Mouse (Mus musculus) cerebellum, adult 18-20 months (tissue): ENCODE data around the gene Ptprk.
A peak's percentile ranks its signal among the peaks of the same experiment; 100 is the strongest.

ENCODE experiments used
- DNase-seq, 2 experiments: peaks; one replicate each; pipeline ENCODE4 v3.0.0; 2021

Gene Ptprk

DNA sequence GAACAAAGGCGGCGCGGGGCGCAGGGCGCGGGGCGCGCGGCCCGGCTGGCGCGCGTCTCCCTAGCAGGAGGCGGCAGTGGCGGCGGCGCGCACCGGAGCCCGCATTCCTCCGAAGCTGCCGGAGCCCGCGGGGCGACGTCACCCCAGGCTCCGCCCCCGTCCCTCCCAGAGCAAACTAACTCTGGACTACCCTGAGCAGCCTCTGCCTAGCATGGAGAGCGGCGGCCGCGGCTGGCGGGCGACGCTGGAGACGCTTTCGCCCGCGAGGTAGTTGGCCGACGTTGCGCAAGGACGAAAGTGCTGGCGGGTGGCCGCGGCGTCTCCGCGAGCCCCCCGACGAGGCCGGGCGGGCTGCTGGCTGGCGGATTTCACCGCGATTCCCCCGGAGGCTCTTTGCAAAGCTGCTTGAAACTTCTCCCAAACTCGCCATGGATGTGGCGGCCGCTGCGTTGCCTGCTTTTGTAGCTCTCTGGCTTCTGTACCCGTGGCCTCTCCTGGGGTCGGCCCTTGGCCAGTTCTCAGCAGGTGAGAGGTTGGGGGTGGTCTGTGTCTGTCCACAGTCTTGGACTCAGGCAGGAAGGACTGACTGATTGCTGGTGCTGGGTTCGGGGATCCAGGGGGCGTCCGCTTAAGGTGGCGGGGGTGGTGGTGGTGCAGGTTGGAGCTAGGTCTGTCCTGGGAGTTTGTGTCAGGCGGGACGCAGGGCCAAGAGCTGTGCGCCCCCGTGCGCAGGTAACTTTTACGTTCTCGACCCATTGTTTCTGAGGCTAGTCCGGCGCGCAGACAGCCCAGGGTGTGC, at the start of gene Ptprk:
Gene Ptprk, plus strand, starts transcription at position 168 of the 799 bp plus-strand sequence.
- peak; percentile 45 to 64 for DNase-seq

DNA sequence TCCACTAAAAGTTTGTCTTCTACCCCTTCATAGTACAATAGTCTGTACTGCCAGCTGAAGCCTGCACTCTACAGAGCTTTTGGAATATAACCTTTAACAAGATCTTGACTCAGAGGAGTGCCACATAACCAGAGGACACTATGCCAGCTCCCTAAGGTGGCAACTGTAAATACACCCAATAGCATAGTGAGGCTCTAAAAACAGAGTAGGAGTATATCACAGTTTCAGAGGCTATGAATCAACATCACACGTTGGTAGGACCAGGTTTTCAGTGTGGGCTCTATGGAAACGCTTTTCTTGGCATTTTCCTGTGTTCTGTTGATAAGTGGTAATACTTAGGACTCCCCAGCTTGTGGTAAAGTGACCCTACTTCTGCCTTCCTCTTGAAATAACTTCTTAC, 46.8 kb upstream of the Ptprk start:
- DNase-seq, result no peak

DNA sequence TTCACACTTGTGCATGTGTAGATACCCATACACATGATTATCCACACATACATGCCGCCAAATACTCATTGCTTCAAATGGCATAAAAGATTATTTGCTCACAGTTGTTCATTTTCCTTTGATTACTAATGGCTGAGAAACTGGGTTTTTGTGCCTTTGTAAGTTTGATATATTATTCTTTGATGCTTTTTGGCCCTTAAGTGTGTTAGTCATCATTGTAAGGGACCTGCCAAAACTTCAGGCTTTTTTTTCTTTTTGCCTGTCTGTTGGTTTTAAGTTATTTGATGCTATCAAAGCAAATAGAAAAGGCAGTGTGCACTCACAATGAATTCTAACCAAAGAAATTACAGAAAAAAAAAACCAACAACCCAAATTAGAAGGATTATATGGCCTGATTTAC, 38.2 kb upstream of the Ptprk start:
- no peak for DNase-seq

DNA sequence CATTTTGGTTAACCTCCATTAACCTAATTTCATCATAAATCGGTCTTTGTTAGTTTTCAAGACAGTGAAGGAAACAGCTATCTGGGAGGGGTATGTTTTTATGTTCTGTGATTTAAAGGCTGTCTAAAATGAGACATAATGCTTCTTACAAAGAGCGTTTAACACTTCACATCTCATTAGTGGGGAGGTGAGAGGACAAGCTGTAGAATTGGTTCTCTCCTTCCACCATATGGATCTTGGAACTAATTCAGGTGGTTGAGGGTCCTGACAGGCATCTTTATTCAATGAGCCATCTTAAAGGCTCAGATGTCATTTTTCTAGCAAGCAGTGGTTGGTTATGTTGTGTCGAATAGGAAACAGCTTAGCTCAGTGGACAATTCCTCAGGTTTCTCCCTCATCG, 19.9 kb upstream of the Ptprk start:
- DNase-seq, result no peak

DNA sequence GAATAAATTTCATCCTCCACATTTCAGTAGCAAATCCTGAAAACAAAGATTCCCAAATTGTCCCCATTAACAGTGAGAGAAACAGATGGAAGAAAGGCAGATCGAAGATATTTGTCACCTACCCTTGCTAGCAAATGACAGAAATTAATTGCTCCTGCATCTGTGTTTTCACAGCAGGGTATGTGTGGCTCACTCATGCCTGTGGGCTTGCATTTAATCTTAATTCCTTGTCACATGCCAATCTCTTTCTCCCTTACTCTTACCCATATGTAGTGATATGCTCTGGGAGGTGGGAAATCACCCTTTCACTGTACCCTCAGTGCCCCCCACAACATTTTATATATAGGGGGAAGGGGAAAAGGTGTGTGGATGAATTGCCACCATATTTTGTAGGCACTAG, 15.4 kb upstream of the Ptprk start:
- no peak for DNase-seq

DNA sequence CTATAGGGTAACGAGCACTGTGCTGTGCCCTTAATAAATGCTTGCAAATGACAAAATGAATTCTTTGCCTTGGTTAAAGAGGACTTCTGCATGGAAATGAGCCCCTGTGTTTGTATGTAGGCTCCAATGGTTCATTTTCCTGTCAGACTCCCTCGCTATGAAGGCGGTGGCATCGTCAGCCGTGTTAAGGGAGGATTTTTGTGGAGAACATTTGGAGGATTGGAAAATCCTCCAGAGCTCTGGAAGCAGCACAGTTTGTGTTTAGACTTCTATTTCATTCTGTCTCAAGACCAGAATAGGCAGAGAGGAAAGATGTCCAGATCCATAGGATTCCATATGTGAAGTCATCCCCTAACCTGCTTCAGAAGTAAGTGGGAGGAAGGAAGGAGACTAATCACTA, 6.6 kb upstream of the Ptprk start:
- no peak for DNase-seq

DNA sequence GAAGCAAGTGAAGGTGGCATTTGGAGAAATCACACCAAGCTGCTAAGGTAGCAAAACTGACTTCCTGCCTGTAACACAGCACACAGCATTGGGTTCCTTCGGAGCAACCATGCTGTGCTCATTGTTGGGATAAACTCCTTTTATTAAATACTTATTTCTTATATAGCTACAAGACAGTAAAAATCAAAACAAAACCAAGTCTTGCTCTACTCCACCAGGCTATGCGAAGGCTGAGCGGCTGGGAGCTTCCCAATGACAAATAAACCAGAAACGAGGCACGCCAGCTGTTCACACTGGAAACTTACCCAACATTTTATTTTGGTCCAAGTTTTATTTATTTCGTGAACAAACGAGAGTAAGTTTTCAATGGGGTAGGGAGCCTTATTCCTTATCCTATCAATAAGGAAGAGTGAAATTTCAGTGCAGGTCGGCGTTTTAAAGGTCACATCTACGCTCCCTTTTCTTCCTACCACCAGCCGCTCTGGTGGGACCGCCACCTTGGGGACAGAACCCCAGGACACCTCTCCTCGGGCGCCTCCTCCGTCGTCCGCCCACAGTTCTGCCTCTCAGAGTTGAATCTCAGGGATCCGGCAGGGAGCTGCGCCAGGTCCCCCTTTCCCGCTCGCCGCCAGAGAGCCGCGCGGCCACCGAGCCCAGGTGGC, 498 bp upstream of the Ptprk start:
- DNase-seq, result no peak

DNA sequence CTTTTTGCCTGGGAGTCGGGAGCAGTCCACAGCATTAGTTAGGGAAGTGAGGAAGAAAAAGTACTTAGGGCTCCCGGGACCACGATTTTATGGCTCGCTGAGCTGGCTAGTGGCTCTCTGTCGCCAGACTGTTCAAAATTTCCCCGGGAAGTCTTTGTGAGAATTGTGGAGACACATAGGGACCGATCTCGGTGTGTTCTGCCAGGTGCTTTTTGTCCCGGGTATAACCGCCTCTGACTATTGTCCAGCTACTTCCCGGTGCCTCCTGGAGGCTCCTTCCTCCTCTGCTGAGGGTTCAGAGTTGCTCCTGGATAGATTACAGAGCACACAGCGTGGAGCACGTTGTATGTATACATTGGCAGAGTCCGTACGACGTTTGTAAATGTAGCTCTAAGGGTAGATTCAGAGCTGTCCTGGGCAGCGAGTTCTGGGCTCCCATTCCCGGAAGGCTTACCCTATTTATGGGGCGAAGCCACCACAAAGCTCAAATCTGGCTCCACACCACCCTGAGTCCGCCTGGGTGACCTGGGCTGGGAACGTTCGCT, 943 bp downstream of the Ptprk start:
- peak in 1 of 2 experiments; percentile 8 for DNase-seq

DNA sequence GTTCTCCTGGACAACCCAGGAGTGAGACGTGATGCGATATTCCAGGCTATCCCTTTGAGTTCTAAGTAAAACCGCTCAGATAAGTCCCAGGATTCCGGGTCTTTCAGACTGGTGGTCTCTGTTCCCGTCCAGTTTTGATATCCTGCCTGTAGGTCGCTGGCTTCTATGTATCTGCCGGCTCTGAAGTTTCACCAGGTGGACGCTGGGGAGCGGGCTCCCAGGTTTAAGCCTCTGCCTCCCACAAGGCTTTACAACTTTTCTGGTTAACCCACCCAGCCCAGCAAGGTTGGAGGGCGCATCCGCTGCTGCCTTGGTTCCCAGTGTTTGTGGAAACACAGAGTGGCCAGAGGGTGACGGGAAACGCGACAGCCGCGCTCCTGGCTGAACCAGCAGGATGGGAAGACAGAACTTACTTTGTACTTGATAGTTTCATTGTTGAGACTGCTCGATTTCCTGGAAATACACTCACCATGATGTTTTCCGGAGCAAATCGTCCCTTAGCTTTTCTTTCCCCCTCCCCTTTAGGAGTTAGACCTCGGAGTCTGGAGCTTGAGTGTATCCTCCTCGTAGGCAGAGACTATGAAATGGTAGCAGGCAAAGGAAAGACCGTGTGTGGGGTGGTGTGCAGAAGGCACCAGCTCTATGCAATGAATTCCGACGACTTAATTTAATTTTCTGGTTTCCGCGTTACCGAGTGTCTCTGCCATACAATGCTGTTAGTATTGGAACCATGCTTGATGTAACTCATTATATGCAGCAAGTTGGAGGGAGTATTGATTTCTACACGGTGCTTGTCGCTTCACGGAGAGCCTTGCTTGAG, 1.6 kb downstream of the Ptprk start:
- peak; percentile 2 to 10 for DNase-seq

DNA sequence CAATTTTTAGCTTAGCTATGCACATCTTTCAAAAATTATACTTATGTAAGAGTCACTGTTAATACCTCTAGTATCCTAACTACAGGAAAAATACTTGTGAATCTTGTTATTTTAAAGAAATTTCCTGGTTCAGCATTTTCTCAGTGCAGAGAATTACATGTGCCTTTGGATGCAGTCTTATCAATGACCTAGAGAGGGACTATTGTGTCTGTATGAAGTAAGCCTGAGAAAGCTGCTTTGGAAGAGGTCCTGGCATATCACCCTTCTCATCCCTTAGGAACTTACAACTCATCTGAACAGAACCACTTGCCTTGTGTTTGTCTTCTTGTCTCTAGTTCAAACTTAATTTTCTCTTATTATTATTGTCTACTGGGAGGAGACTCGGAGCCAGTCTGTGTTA, 3.6 kb downstream of the Ptprk start:
- no peak for DNase-seq

DNA sequence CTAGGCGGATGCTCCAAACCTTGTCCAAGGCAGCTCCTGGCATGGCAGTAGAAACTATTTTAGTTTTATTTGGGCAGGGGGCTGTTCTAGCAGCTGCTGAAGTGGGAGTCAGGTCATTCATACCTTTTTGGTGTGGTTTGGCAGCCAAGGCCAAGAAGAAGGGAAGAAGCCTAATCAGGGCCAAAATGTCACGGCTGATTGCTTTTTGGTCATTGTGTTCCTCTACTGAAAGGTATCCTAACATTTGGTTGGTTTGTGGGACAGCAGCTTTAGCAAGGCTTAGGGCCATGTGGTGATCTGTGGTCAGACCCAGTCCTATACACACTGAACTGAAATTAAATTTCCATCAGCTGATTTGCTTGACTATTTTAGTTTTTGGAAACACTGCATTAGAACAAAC, 6.6 kb downstream of the Ptprk start:
- DNase-seq, result no peak

DNA sequence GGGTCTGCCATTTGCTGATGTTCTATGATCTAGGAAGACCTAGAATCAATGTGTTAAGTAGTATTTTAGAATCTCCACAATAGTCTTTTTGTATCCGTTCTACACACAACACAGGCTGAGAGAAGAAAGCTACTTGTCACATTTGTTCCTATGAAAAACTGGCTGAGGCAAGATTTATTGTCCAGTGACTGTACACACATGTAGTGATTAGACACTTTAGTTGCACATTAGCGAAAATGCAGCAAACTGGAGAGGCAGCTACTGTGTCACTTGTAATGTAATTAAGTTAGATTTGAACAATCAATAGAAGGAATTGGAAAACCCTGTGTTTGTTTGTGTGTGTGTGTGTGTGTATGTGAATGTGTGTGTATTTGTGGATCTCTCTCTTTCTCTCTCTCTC, 8.6 kb downstream of the Ptprk start:
- DNase-seq, result no peak

DNA sequence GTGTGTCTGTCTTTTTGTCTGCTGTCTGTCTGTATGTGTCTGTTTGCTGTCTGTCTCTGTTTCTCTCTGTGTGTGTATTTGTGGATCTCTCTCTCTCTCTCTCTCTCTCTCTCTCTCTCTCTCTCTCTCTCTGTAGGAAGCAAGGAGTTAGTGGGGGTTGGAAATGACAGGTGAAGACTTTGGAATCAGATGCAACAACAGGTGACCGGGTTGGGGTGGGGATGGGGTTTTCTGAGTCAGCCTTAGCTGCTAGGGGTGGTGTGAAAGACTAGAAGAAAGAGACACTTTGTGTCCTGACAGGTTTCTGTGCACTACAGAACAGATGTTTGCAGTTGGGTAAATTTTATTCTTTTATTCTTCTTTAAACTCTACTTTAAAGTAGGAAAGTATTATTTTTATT, 9.0 kb downstream of the Ptprk start:
- DNase-seq, result no peak

DNA sequence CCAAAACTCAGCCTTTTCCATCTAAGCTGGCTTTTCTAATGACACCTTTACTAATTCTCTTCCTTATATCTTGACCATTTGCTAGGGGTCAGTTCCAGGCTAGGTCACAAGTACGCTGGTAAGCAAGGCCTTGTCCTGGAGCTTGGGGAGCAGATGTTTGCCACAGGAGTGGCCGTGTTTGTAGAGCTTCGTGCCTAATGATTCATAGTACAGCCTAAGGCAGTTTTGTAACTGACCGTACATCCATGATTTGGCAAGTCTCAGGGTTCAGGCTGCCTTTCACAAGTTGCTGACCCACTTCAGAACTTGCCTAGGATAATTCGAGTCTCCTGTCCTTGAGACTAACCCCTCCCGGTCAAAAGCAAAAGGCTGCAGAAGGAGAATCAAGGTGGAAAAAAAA, 12.7 kb downstream of the Ptprk start:
- DNase-seq, result no peak

DNA sequence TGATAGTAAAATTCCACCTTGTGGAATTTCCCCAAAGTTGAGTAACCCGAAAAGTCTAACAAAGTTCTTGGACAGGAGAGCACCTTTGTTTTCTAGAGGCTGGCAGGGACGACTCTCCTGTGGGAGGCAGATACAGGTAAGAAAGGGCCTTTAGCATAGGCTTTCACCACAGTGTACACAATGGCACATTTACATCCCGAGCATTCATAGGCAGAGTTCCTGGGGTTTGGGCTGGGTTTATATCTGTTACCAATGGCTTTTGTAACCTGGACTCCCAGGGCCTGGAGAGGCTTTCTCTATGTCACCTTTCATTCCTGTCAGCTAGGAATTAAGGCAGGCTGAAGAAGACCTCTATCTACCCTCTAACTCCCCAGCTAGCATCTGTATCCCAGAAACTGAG, 13.1 kb downstream of the Ptprk start:
- DNase-seq, result no peak

DNA sequence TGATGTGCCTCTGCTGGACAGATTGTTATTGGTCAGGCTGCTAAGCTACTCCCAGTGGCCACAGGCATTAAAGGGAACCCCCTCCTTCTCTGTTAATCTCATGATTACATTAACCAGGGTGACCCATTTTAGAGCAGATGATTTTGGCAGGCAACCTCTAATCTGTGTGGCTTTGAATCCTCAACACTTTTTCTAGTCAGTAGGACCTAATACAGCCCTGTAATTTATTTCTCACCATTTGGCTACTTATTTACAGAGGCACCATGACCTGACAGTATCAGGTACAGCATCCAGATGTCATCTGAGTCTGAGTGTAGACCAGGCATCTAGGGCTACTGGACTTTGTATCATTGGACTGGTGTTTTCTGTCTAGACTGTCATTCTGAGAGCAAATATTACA, 21.4 kb downstream of the Ptprk start:
- DNase-seq, result no peak

DNA sequence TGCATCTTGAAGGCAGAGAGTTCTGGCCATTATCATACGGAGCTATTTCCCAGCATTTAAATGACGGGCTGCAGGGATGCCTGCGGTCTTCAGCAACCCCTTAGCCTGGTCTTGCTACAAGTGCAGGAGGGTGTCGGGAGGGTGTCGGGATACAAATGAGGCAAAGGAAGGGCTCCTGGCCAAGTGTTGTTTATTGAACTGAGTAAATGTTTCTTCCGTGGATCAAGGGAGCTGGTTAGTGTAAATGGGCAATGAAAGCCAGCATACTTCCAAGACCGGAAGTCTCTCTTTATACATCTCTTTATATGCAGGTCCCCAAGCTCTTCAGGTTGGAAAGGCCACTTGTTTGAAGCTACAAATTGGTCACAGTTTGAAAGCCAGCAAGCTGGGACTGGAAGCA, 23.0 kb downstream of the Ptprk start:
- DNase-seq, result no peak

DNA sequence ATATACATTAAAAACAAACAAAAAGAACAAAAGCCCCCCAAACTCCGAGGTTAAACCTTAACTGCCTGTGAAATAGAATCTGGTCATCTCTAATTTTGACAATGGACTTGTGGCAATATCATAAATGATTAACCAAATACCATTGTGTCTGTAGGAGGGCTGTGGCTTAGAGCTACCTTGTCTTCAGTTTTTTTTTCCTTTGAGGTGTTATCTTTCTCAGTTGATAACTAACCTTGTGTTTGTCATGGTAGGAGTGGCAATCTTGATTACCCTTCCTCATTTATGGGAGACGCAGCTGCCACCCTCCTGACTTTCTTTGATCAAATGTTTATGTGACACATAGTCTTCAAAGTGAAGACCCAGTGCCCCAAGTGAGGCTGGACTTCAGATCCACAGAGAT, 24.3 kb downstream of the Ptprk start:
- DNase-seq, result no peak

DNA sequence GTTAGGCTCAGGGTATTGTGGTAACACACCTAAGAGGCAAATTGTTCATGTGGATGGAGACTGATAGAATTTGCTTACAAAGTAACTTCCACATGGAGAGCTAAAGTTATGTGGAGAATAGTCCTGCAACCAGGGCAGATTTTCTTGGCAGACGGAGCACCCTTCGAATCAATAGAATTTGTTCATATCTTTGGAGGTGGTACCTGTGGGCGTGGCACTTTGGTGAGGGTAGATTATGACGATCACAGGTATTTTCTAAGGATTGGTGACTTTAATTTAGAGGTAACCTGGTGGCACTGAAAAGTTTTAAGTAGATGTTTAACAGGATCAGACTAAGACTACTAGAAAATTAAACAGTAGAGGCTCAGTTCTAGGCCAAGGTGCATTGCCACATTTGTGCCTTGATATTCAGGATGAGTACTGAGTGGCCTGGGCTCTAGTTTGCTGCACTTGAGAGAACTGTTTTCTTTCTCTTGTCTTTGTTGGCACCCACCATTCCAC, 28.8 kb downstream of the Ptprk start:
- DNase-seq, result no peak

DNA sequence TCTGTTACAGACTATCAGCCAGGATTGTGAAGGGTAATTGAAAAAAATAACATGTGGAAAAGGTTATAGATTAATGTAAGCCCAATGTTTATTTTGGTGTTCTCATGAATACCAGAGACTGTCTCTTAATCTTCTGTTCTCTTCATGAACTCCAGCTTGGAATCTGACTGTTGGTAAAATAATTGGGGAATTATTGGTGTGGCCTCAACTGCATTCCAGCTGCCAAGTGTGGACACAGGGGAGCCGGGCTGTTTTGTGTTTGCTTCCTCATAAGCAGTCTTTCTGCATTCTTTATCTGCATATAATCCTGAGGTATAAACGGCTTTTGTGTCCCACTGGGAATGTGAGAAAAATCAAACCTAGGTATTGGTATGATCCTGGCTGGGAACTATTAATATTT, 29.3 kb downstream of the Ptprk start:
- DNase-seq, result no peak

DNA sequence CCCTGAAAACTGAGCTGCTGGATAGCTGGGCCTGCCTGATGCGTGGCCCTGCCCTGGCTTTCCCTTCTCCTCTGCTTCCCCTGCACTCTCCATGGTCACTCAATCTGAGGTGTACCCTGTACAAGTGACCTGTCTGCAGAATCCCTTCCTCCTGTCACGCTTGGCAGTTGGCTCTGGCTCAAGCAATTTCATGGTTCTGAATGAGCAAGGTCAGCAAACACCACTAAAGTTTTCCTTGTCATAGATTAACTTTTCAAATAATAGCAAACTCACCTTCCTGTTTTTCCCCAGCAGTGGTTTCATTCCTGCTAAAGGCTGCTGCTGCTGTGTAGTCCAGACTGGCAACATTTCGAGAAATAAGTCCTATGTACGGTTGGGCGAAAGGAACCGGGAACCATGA, 30.6 kb downstream of the Ptprk start:
- DNase-seq, result no peak

DNA sequence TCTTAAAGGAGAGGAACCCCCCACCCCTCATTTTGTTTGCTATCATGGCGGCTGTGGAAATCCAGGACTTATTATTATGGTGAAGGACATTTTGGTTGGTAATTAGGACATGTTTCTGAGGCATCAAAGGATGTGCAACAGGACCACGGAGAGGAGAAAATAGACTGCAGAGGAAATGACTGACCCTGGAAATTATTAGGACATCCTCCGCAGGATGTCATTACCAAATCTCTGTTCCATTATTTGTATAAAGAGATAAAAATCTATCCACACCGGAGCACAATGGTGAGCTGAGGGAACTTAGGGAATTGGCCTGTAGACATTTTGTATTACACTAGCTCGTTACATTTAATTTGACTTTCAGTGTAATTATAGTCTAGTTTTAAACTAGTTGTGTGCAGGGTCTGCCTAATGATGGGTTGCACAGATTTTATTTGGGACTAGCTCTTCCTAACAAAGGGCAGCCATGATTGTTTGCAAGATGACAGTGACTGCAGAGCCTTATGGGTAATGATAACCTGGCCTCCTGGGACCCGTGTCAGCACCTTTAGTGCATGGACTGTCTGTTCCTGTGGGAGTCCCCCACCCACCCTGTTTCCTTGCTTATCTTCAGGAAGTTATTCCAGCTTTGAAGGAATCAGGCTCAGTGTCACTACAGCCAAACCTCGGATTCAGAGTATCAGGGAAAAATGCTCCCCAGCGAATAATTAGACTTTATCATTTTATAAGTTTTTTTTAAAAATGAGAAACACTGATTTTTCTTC, 38.4 kb downstream of the Ptprk start:
- DNase-seq, result no peak

DNA sequence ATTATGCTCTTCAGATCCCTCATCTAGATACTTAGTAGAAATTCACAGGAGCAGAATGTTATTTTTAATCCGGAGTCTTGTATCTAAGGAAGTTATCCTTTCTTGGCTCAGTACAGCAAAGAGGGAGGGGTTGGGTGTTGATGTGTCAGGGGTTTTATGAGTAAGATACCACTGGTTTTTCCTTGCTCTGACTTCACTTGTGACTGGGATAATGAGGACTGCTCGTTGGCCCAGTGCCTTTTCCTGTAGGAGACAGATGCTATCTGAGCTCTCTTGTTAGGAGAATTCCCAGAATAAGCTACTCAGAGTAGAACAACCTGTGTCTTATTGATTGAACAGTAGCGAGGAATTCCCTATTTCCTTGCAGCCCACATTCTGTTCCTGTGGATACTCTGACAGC, 39.3 kb downstream of the Ptprk start:
- no peak for DNase-seq
